Mouse (Mus musculus): ENCODE results near the gene Adrm1. TPM values are rescaled to one million over a fixed set of nuclear protein-coding genes. Genes with fewer than 3 reads are reported as not detected.
A peak's percentile ranks its signal among the peaks of the same experiment; 100 is the strongest.

The Adrm1 gene
- polyA plus RNA-seq, 1 experiment from 2014 or later, result 142 TPM

GRCm38 (mm10) chr2:180202263-180202662 is 31.0 kb downstream of the Adrm1 start:
- ATAC-seq, result no peak
- no peak overlapping the region for H3K9ac ChIP-seq (ENCODE audit: low read depth, low read length)
- H3K4me3 ChIP-seq (ENCODE audit: low read depth, low read length), result no peak overlapping the region
- WGBS, result 90% methylated on average over 14 of the region's 14 CpGs
- no peak for TF ChIP-seq CTCF (IDR thresholded peaks at IDR 0.05; ENCODE audit: low read depth)
- H3K4me2 ChIP-seq (replicated peaks; ENCODE audit: low read depth), result no peak overlapping the region
- no peaks in the 10 kb centered on the region for H3K9me3 ChIP-seq (ENCODE audit: control insufficient read depth)
- H3K27me3 ChIP-seq (replicated peaks; ENCODE audit: control insufficient read depth, insufficient read depth, low read length), result no peaks in the 10 kb centered on the region
- peaks cover 22% of the 10 kb centered on the region; the same call in 1 of the 2 replicates for H3K36me3 ChIP-seq (ENCODE audit: control insufficient read depth, insufficient read depth)
- H3K27ac ChIP-seq (ENCODE audit: low read depth, low read length), result no peak overlapping the region
- no peaks in the 10 kb centered on the region for H3K4me1 ChIP-seq (replicated peaks; ENCODE audit: control insufficient read depth, insufficient read depth, low read length)

DNA sequence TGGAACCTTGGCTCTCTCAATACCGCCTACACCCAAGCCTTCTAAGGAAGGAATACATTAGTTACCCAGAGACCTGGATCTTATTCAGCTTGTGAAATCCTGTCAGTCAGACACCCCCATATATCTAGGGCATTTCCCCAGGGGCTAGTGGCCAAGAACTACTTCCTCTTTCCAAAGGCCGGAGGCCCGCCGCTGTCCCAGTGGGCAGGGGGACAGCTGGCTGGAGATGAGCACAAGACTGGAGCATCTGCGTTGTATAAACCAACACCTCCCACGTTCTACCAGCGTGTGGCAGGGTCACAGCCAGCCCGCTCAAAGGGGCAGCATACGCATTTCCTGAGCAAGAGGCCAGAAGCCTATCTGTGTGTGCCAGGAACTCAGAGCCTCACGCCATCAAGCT is 31.5 kb downstream of the Adrm1 start:
- no peaks in the 10 kb centered on the region for H3K4me1 ChIP-seq (replicated peaks; ENCODE audit: control insufficient read depth, insufficient read depth, low read length)
- WGBS, result 81% methylated on average over 10 of the region's 10 CpGs

GRCm38 (mm10) chr2:180204501-180204900 is 33.2 kb downstream of the Adrm1 start:
- no peak overlapping the region for H3K4me2 ChIP-seq (replicated peaks; ENCODE audit: low read depth)
- no peaks in the 10 kb centered on the region for H3K9me3 ChIP-seq (ENCODE audit: control insufficient read depth)
- no peak overlapping the region for H3K9ac ChIP-seq (ENCODE audit: low read depth, low read length)
- H3K4me3 ChIP-seq (ENCODE audit: low read depth, low read length), result no peak overlapping the region
- peaks cover 10% of the 10 kb centered on the region; the same call in 1 of the 2 replicates for H3K36me3 ChIP-seq (ENCODE audit: control insufficient read depth, insufficient read depth)
- no peak for ATAC-seq
- 90% methylated on average over 9 of the region's 9 CpGs for WGBS
- H3K27ac ChIP-seq (ENCODE audit: low read depth, low read length), result no peak overlapping the region
- TF ChIP-seq CTCF (IDR thresholded peaks at IDR 0.05; ENCODE audit: low read depth), result no peak
- no peaks in the 10 kb centered on the region for H3K27me3 ChIP-seq (replicated peaks; ENCODE audit: control insufficient read depth, insufficient read depth, low read length)
- no peaks in the 10 kb centered on the region for H3K4me1 ChIP-seq (replicated peaks; ENCODE audit: control insufficient read depth, insufficient read depth, low read length)

More for the DNA sequence above, 31.5 kb downstream of the Adrm1 start:
- no peak for ATAC-seq
- H3K4me3 ChIP-seq (ENCODE audit: low read depth, low read length), result no peak overlapping the region
- no peaks in the 10 kb centered on the region for H3K9me3 ChIP-seq (ENCODE audit: control insufficient read depth)
- H3K9ac ChIP-seq (ENCODE audit: low read depth, low read length), result no peak overlapping the region
- H3K36me3 ChIP-seq (ENCODE audit: control insufficient read depth, insufficient read depth), result peaks cover 16% of the 10 kb centered on the region; the same call in 1 of the 2 replicates
- H3K27ac ChIP-seq (ENCODE audit: low read depth, low read length), result no peak overlapping the region
- TF ChIP-seq CTCF (IDR thresholded peaks at IDR 0.05; ENCODE audit: low read depth), result no peak
- H3K27me3 ChIP-seq (replicated peaks; ENCODE audit: control insufficient read depth, insufficient read depth, low read length), result no peaks in the 10 kb centered on the region
- no peak overlapping the region for H3K4me2 ChIP-seq (replicated peaks; ENCODE audit: low read depth)

- TF ChIP-seq CTCF (IDR thresholded peaks at IDR 0.05; ENCODE audit: low read depth), result no peak
- no peaks in the 10 kb centered on the region for H3K4me1 ChIP-seq (replicated peaks; ENCODE audit: control insufficient read depth, insufficient read depth, low read length)
- H3K9me3 ChIP-seq (ENCODE audit: control insufficient read depth), result no peaks in the 10 kb centered on the region
- no peaks in the 10 kb centered on the region for H3K27me3 ChIP-seq (replicated peaks; ENCODE audit: control insufficient read depth, insufficient read depth, low read length)
- peaks cover 7% of the 10 kb centered on the region; the same call in 1 of the 2 replicates for H3K36me3 ChIP-seq (ENCODE audit: control insufficient read depth, insufficient read depth)
- ATAC-seq, result no peak
- no peak overlapping the region for H3K27ac ChIP-seq (ENCODE audit: low read depth, low read length)
- 93% methylated on average over 12 of the region's 12 CpGs for WGBS
- H3K9ac ChIP-seq (ENCODE audit: low read depth, low read length), result no peak overlapping the region
- H3K4me2 ChIP-seq (replicated peaks; ENCODE audit: low read depth), result no peak overlapping the region
- H3K4me3 ChIP-seq (ENCODE audit: low read depth, low read length), result no peak overlapping the region
Measured at GRCm38 (mm10) chr2:180205083-180205955, 34.0 kb downstream of the Adrm1 start.

DNA sequence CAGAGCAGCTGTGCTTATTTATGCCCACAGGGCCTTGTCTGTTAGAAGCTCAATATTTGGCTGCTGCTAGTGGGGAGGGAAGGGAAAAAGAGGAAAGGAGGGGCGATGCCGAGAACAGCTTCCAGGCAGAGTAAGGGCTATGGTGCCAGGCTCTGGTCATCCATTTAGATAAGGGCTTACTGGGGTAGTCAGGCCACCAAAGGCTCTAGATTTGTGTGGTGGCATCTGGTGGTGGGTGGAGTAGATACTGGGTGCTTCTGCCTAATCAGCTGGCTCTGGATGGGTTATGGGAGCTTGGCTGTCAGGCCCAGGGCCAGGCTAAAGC is 34.6 kb downstream of the Adrm1 start:
- no peak overlapping the region for H3K9ac ChIP-seq (ENCODE audit: low read depth, low read length)
- no peaks in the 10 kb centered on the region for H3K9me3 ChIP-seq (ENCODE audit: control insufficient read depth)
- ATAC-seq, result no peak
- 87% methylated on average over 2 of the region's 2 CpGs for WGBS
- no peak for TF ChIP-seq CTCF (IDR thresholded peaks at IDR 0.05; ENCODE audit: low read depth)
- no peak overlapping the region for H3K4me2 ChIP-seq (replicated peaks; ENCODE audit: low read depth)
- no peak overlapping the region for H3K27ac ChIP-seq (ENCODE audit: low read depth, low read length)
- no peaks in the 10 kb centered on the region for H3K4me1 ChIP-seq (replicated peaks; ENCODE audit: control insufficient read depth, insufficient read depth, low read length)
- H3K27me3 ChIP-seq (replicated peaks; ENCODE audit: control insufficient read depth, insufficient read depth, low read length), result no peaks in the 10 kb centered on the region
- peaks cover 7% of the 10 kb centered on the region; the same call in 1 of the 2 replicates for H3K36me3 ChIP-seq (ENCODE audit: control insufficient read depth, insufficient read depth)
- no peak overlapping the region for H3K4me3 ChIP-seq (ENCODE audit: low read depth, low read length)

GRCm38 (mm10) chr2:180207840-180208239 is 36.6 kb downstream of the Adrm1 start:
- no peaks in the 10 kb centered on the region for H3K27me3 ChIP-seq (replicated peaks; ENCODE audit: control insufficient read depth, insufficient read depth, low read length)
- H3K4me2 ChIP-seq (replicated peaks; ENCODE audit: low read depth), result no peak overlapping the region
- peak; percentile 25; the same call in 1 of the 2 replicates for ATAC-seq
- 43% methylated on average over 7 of the region's 7 CpGs for WGBS
- no peak overlapping the region for H3K27ac ChIP-seq (ENCODE audit: low read depth, low read length)
- H3K36me3 ChIP-seq (ENCODE audit: control insufficient read depth, insufficient read depth), result peaks cover 7% of the 10 kb centered on the region; the same call in 1 of the 2 replicates
- 0 out of 2 replicates have a peak, but pooled peaks cover 3% of the 10 kb centered on the region for H3K9me3 ChIP-seq (ENCODE audit: control insufficient read depth)
- TF ChIP-seq CTCF (IDR thresholded peaks at IDR 0.05; ENCODE audit: low read depth), result peak; percentile 76
- no peaks in the 10 kb centered on the region for H3K4me1 ChIP-seq (replicated peaks; ENCODE audit: control insufficient read depth, insufficient read depth, low read length)
- no peak overlapping the region for H3K9ac ChIP-seq (ENCODE audit: low read depth, low read length)
- no peak overlapping the region for H3K4me3 ChIP-seq (ENCODE audit: low read depth, low read length)
